Mouse (Mus musculus) myocyte (in vitro differentiated cells): ENCODE results near the gene Ybx2. TPM values are rescaled to one million over a fixed set of nuclear protein-coding genes. Genes with fewer than 3 reads are reported as not detected.

ENCODE experiments used
- H3K27me3 ChIP-seq: one replicate; pipeline ENCODE4 v1.6.1; 2011; ENCODE audit not compliant: control insufficient read depth, insufficient read depth, insufficient read length
- H3K36me3 ChIP-seq: one replicate; pipeline ENCODE4 v1.6.1; 2011; ENCODE audit not compliant: control insufficient read depth, insufficient read depth
- H3K4me2 ChIP-seq: one replicate; pipeline ENCODE4 v1.6.1; 2011; ENCODE audit warnings: low read depth, control low read depth
- H3K4me3 ChIP-seq: one replicate; pipeline ENCODE4 v1.5.1; 2011; ENCODE audit warnings: mild to moderate bottlenecking, control low read depth, moderate library complexity
- H3K79me2 ChIP-seq: one replicate; pipeline ENCODE4 v1.6.1; 2011; ENCODE audit not compliant: control insufficient read depth, insufficient read depth
- H3ac ChIP-seq: one replicate; pipeline ENCODE4 v1.6.1; 2011; ENCODE audit not compliant: control insufficient read depth, insufficient read length
- CEBPB ChIP-seq: IDR thresholded peaks from 2 replicates; pipeline ENCODE4 v1.6.1; 2011; ENCODE audit warnings: mild to moderate bottlenecking, moderate library complexity; ENCODE audit not compliant: poor library complexity, insufficient read depth, severe bottlenecking
- E2F4 ChIP-seq: IDR thresholded peaks from one replicate; pipeline ENCODE4 v1.6.1; 2011; ENCODE audit warnings: mild to moderate bottlenecking, control low read depth, moderate library complexity; ENCODE audit not compliant: insufficient read depth
- MAX ChIP-seq: IDR thresholded peaks from one replicate; pipeline ENCODE4 v1.6.1; 2011; ENCODE audit warnings: low read depth, mild to moderate bottlenecking, control low read depth
- MYOD1 ChIP-seq, 3 experiments: IDR thresholded peaks; one replicate each; pipeline ENCODE4 v1.6.1; 2011; ENCODE audit warnings: control low read depth in 2 of 3, low read depth in 2 of 3, mild to moderate bottlenecking in 2 of 3, moderate library complexity in 1 of 3; ENCODE audit not compliant: insufficient read length in 2 of 3, control insufficient read depth in 1 of 3
- MYOG ChIP-seq, 3 experiments: IDR thresholded peaks; one replicate each; pipeline ENCODE4 v1.6.1; 2011; ENCODE audit warnings: control low read depth in 2 of 3, low read depth in 2 of 3, mild to moderate bottlenecking in 2 of 3; ENCODE audit not compliant: insufficient read length in 2 of 3, control insufficient read depth in 1 of 3, insufficient read depth in 1 of 3
- POLR2A ChIP-seq: IDR thresholded peaks from one replicate; pipeline ENCODE4 v1.6.1; 2011; ENCODE audit warnings: low read depth, mild to moderate bottlenecking, control low read depth, moderate library complexity; ENCODE audit not compliant: insufficient read length
- POLR2AphosphoS2 ChIP-seq: IDR thresholded peaks from one replicate; pipeline ENCODE4 v1.6.1; 2011; ENCODE audit warnings: low read depth, control low read depth; ENCODE audit not compliant: insufficient read length
- REST ChIP-seq: IDR thresholded peaks from one replicate; pipeline ENCODE4 v1.6.1; 2011; ENCODE audit warnings: mild to moderate bottlenecking, control low read depth, moderate library complexity; ENCODE audit not compliant: insufficient read depth, insufficient read length
- SRF ChIP-seq: IDR thresholded peaks from one replicate; pipeline ENCODE4 v1.6.1; 2011; ENCODE audit warnings: low read depth; ENCODE audit not compliant: control insufficient read depth, insufficient read length
- TCF12 ChIP-seq: IDR thresholded peaks from one replicate; pipeline ENCODE4 v1.6.1; 2011; ENCODE audit warnings: mild to moderate bottlenecking, control low read depth; ENCODE audit not compliant: poor library complexity, insufficient read depth, severe bottlenecking
- TCF3 ChIP-seq: IDR thresholded peaks from one replicate; pipeline ENCODE4 v1.6.1; 2011; ENCODE audit warnings: low read depth, control low read depth; ENCODE audit not compliant: insufficient read length
- USF1 ChIP-seq: IDR thresholded peaks from one replicate; pipeline ENCODE4 v1.6.1; 2011; ENCODE audit warnings: low read depth, mild to moderate bottlenecking, control low read depth, moderate library complexity
- polyA plus RNA-seq: library from polyadenylated mRNA; unstranded; fragments of >200 nt; fragmentation: generic; extraction: Trizol; gene quantifications from one replicate; pipeline ENCODE4 v1.2.1, GENCODE M21; 2012; ENCODE audit warnings: missing spikeins

The Ybx2 gene
- polyA plus RNA-seq, 1 experiment: 0.12 TPM

DNA sequence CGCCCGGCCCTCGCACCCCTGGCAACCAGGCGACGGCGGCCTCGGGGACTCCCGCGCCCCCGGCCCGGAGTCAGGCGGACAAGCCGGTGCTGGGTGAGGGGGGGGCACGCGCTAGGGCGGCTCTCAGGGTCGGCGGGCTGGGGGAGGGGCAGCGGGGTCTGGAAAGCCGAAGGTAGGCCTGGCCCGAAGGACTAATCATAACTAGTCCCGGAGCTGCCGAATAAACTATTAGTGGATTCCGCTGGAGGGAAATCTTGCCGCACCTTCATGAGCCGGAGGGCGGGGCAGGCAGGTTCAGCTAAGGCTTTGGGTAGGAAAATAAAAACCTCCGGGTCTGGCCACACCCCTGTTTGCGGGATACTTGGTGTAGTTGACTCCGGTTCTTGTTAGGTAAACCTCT lies 560 bp downstream of the Ybx2 start:
- no peak for TF ChIP-seq MYOD1 (IDR thresholded peaks at IDR 0.05; ENCODE audit: control insufficient read depth in 1 of 3, insufficient read length in 2 of 3, low read depth in 2 of 3)
- TF ChIP-seq REST: no peak
- no peak for TF ChIP-seq TCF3
- TF ChIP-seq CEBPB: no peak
- TF ChIP-seq E2F4: no peak
- no peak for TF ChIP-seq POLR2AphosphoS2
- no peak for TF ChIP-seq MAX
- no peak for TF ChIP-seq POLR2A
- no peak for TF ChIP-seq USF1
- no peak for TF ChIP-seq TCF12
- TF ChIP-seq MYOG (IDR thresholded peaks at IDR 0.05; ENCODE audit: control insufficient read depth in 1 of 3, insufficient read depth in 1 of 3, insufficient read length in 2 of 3, low read depth in 2 of 3): no peak
- TF ChIP-seq SRF: no peak
- no peaks in the 10 kb centered on the region for H3K36me3 ChIP-seq
- H3K27me3 ChIP-seq: peaks cover 48% of the 10 kb centered on the region
- no peaks in the 10 kb centered on the region for H3K79me2 ChIP-seq
- no peak overlapping the region for H3ac ChIP-seq
- H3K4me2 ChIP-seq: no peak overlapping the region
- H3K4me3 ChIP-seq: no peak overlapping the region

GRCm38 (mm10) chr11:69936714-69937347 lies 1.2 kb downstream of the Ybx2 start:
- H3ac ChIP-seq: no peak overlapping the region
- no peak overlapping the region for H3K4me3 ChIP-seq
- peaks cover 48% of the 10 kb centered on the region for H3K27me3 ChIP-seq
- H3K36me3 ChIP-seq: no peaks in the 10 kb centered on the region
- H3K4me2 ChIP-seq: no peak overlapping the region
- TF ChIP-seq SRF (no peak), CEBPB (no peak), TCF3 (no peak)
- H3K79me2 ChIP-seq: no peaks in the 10 kb centered on the region

GRCm38 (mm10) chr11:69937385-69937784 lies 1.8 kb downstream of the Ybx2 start:
- no peak overlapping the region for H3ac ChIP-seq
- H3K79me2 ChIP-seq: no peaks in the 10 kb centered on the region
- H3K4me3 ChIP-seq: no peak overlapping the region
- TF ChIP-seq POLR2AphosphoS2 (no peak), MAX (no peak), POLR2A (no peak), SRF (no peak), MYOD1 (IDR thresholded peaks at IDR 0.05; ENCODE audit: control insufficient read depth in 1 of 3, insufficient read length in 2 of 3, low read depth in 2 of 3) (no peak), USF1 (no peak), TCF3 (no peak), E2F4 (no peak), TCF12 (no peak), CEBPB (no peak), REST (no peak), MYOG (IDR thresholded peaks at IDR 0.05; ENCODE audit: control insufficient read depth in 1 of 3, insufficient read depth in 1 of 3, insufficient read length in 2 of 3, low read depth in 2 of 3) (no peak)
- no peak overlapping the region for H3K4me2 ChIP-seq
- no peaks in the 10 kb centered on the region for H3K36me3 ChIP-seq
- peaks cover 48% of the 10 kb centered on the region for H3K27me3 ChIP-seq

DNA sequence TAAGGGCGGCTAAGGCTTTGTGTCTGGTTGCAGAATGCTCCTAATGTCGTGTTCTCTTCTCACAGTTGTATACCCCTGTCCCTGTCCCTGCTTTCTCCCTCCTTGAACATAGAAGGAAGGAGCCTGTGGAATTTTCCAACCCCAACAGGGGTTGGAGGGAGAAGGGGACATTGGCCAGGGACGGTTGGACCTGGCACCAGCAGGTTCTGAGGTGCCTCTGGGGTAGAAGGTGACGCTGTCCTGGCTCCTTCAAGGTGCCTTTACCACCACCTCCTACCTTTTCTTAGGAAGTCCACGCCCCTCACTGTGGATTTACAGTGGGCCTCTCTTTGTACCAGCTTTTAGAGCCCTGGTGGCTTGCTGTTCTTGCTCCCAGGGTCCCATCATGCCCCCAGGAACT lies 2.2 kb downstream of the Ybx2 start:
- H3K79me2 ChIP-seq: no peaks in the 10 kb centered on the region
- no peaks in the 10 kb centered on the region for H3K36me3 ChIP-seq
- TF ChIP-seq MYOD1 (IDR thresholded peaks at IDR 0.05; ENCODE audit: control insufficient read depth in 1 of 3, insufficient read length in 2 of 3, low read depth in 2 of 3) (no peak), CEBPB (no peak), REST (no peak), POLR2AphosphoS2 (no peak), MYOG (IDR thresholded peaks at IDR 0.05; ENCODE audit: control insufficient read depth in 1 of 3, insufficient read depth in 1 of 3, insufficient read length in 2 of 3, low read depth in 2 of 3) (no peak), TCF12 (no peak), SRF (no peak), MAX (no peak), E2F4 (no peak), USF1 (no peak), POLR2A (no peak), TCF3 (no peak)
- peaks cover 48% of the 10 kb centered on the region for H3K27me3 ChIP-seq
- no peak overlapping the region for H3K4me2 ChIP-seq
- no peak overlapping the region for H3K4me3 ChIP-seq
- H3ac ChIP-seq: no peak overlapping the region

DNA sequence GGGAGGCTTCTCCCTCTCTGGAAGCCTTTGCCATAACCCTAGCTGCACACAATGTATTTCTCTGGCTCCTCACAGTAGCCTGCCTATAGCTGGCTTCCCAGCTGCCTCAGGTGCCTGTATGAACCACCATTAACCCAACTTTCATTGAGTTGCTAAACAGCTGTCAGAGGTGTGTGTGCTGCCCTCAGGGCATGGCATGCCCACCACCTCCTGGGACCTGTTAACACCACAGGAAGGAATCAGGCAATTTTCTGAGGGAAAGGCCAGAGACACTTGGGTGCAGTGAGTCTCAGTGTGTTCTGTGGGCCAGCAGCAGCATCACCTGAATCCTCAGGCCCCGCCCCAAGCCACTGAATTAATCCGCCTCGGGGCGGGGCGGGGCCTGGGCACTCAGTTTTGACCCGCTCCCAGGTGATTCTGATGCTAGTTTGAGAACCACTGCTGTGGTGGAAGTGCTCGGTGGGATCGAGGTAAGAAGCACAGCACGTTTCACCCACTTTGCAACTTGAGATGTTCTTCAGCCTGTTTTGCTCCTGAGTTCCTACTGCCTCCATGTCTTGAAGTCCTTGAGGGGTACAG lies 2.9 kb downstream of the Ybx2 start:
- no peak overlapping the region for H3ac ChIP-seq
- H3K36me3 ChIP-seq: no peaks in the 10 kb centered on the region
- no peak for TF ChIP-seq POLR2AphosphoS2
- no peak for TF ChIP-seq MAX
- no peak for TF ChIP-seq TCF3
- TF ChIP-seq MYOG (IDR thresholded peaks at IDR 0.05; ENCODE audit: control insufficient read depth in 1 of 3, insufficient read depth in 1 of 3, insufficient read length in 2 of 3, low read depth in 2 of 3): no peak
- TF ChIP-seq REST: no peak
- TF ChIP-seq MYOD1 (IDR thresholded peaks at IDR 0.05; ENCODE audit: control insufficient read depth in 1 of 3, insufficient read length in 2 of 3, low read depth in 2 of 3): no peak
- TF ChIP-seq SRF: no peak
- TF ChIP-seq USF1: no peak
- TF ChIP-seq E2F4: no peak
- no peak for TF ChIP-seq CEBPB
- no peak for TF ChIP-seq POLR2A
- no peak for TF ChIP-seq TCF12
- no peaks in the 10 kb centered on the region for H3K79me2 ChIP-seq
- H3K27me3 ChIP-seq: peaks cover 48% of the 10 kb centered on the region
- no peak overlapping the region for H3K4me2 ChIP-seq
- H3K4me3 ChIP-seq: no peak overlapping the region
